Mouse (Mus musculus): ENCODE results near the gene Prkca.

- no peak for TF ChIP-seq MAX (IDR thresholded peaks at IDR 0.05)
- TF ChIP-seq CEBPB (IDR thresholded peaks at IDR 0.05; ENCODE audit: low read depth) = no peak
- no peak for TF ChIP-seq USF1 (IDR thresholded peaks at IDR 0.05; ENCODE audit: low read depth)
- TF ChIP-seq CTCF (IDR thresholded peaks at IDR 0.05; ENCODE audit: control insufficient read depth, insufficient read depth, insufficient read length) = no peak
Measured at GRCm38 (mm10) chr11:108162110-108162509, 181.6 kb downstream of the Prkca start.
